Mouse (Mus musculus) embryonic facial prominence, embryonic 11.5 days (tissue): ENCODE data around the gene Olfr12. TPM values are rescaled to one million over a fixed set of nuclear protein-coding genes. Genes with fewer than 3 reads are reported as not detected.
A peak's percentile ranks its signal among the peaks of the same experiment; 100 is the strongest.

Experiments used
- ATAC-seq: fragments of 200-750 bp; cut with Nextera tagmentation; replicated peaks from 2 replicates; pipeline ENCODE4 v1.8.0; 2017; ENCODE audit warnings: low read depth; ENCODE audit not compliant: insufficient number of reproducible peaks, low FRiP score, low TSS enrichment
- DNase-seq: peaks from one replicate; pipeline ENCODE4 v3.0.0-alpha.2; 2015; ENCODE audit warnings: low spot score
- H3K27ac ChIP-seq: fragments of 300-500 bp; sonication (generic); replicated peaks from 2 replicates; pipeline ENCODE4 v1.5.1; 2014; ENCODE audit warnings: mild to moderate bottlenecking, low read depth, low read length, control low read depth
- H3K27me3 ChIP-seq: fragments of 300-500 bp; sonication (generic); 2 replicates; pipeline ENCODE4 v1.6.1; 2014; ENCODE audit warnings: mild to moderate bottlenecking, low read length, moderate library complexity, mixed read lengths; ENCODE audit not compliant: control insufficient read depth, insufficient read depth
- H3K36me3 ChIP-seq: fragments of 300-500 bp; sonication (generic); replicated peaks from 2 replicates; pipeline ENCODE4 v1.6.1; 2014; ENCODE audit warnings: low read depth, mild to moderate bottlenecking, low read length, moderate library complexity, mixed read lengths; ENCODE audit not compliant: control insufficient read depth, insufficient read depth
- H3K4me1 ChIP-seq: fragments of 300-500 bp; sonication (generic); 2 replicates; pipeline ENCODE4 v1.6.1; 2014; ENCODE audit warnings: low read length, mixed read lengths; ENCODE audit not compliant: control insufficient read depth, insufficient read depth
- H3K4me2 ChIP-seq: fragments of 300-500 bp; sonication (generic); 2 replicates; pipeline ENCODE4 v1.6.1; 2014; ENCODE audit warnings: low read depth, mild to moderate bottlenecking, control low read depth, low read length, moderate library complexity
- H3K4me3 ChIP-seq: fragments of 300-500 bp; sonication (generic); 2 replicates; pipeline ENCODE4 v1.5.1; 2014; ENCODE audit warnings: low read depth, low read length, control low read depth
- H3K9ac ChIP-seq: fragments of 300-500 bp; sonication (generic); replicated peaks from 2 replicates; pipeline ENCODE4 v1.6.1; 2014; ENCODE audit warnings: mild to moderate bottlenecking, control low read depth, low read length
- H3K9me3 ChIP-seq: fragments of 300-500 bp; sonication (generic); replicated peaks from 2 replicates; pipeline ENCODE4 v1.6.1; 2016; ENCODE audit warnings: mild to moderate bottlenecking, low read length, inconsistent platforms, mixed read lengths; ENCODE audit not compliant: control insufficient read depth
- WGBS: fragments of 180-500 bp; shearing (Covaris S2); extraction: QIAGEN DNeasy Blood & Tissue Kit; methylation state at CpG from one replicate; pipeline ENCODE4 v1.1.7; 2014; 5-methylcytosine and 5-hydroxymethylcytosine counted together
- polyA plus RNA-seq: library from polyadenylated mRNA; unstranded; fragments of >200 nt; fragmentation: Nextera tagmentation; extraction: Ambion mirVana; gene quantifications from 2 replicates; pipeline ENCODE4 v1.2.1, GENCODE M21; 2014

Olfr12 gene
- polyA plus RNA-seq, 1 experiment from 2014 or later: not detected

DNA sequence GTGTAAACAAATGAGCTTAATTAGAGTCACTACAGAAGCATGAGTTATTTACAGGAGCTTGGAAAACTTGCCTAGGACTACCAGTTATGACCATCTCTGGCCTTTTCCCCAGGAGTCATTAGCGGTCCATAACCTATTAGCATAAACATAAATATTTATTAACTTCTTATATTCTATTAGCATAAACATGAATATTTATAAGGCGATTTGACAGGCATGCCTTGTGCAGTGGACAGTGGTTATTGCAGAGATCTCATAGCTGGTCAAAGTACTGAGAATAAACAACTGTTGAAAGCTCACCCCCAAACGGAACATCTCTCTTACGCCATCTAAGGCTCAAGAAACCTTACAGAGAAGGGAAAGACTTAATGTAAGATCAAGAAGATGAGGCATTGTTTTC, 4.4 kb upstream of the Olfr12 start:
- H3K4me3 ChIP-seq: no peak overlapping the region
- H3K4me2 ChIP-seq: no peak overlapping the region
- 43% methylated on average over 4 of the region's 4 CpGs for WGBS
- DNase-seq (no peak), ATAC-seq (no peak)
- H3K36me3 ChIP-seq: no peaks in the 10 kb centered on the region
- no peaks in the 10 kb centered on the region for H3K9me3 ChIP-seq
- H3K4me1 ChIP-seq: no peaks in the 10 kb centered on the region
- H3K27ac ChIP-seq: no peak overlapping the region
- no peaks in the 10 kb centered on the region for H3K27me3 ChIP-seq
- H3K9ac ChIP-seq: no peak overlapping the region

- H3K27me3 ChIP-seq: no peaks in the 10 kb centered on the region
- DNase-seq (peak; percentile 30), ATAC-seq (no peak)
- no peak overlapping the region for H3K4me2 ChIP-seq
- H3K4me1 ChIP-seq: no peaks in the 10 kb centered on the region
- no peak overlapping the region for H3K9ac ChIP-seq
- no peaks in the 10 kb centered on the region for H3K36me3 ChIP-seq
- no peak overlapping the region for H3K27ac ChIP-seq
- WGBS: 9% methylated on average over 1 of the region's 1 CpGs
- H3K9me3 ChIP-seq: no peaks in the 10 kb centered on the region
- no peak overlapping the region for H3K4me3 ChIP-seq
Observed at GRCm38 (mm10) chr1:92614516-92614915, 3.1 kb upstream of the Olfr12 start.

- Histone ChIP-seq H3K27me3 (no peaks in the 10 kb centered on the region), H3K4me1 (no peaks in the 10 kb centered on the region), H3K36me3 (no peaks in the 10 kb centered on the region), H3K4me3 (no peak overlapping the region), H3K9ac (no peak overlapping the region), H3K9me3 (no peaks in the 10 kb centered on the region), H3K4me2 (no peak overlapping the region), H3K27ac (no peak overlapping the region)
- no peak for ATAC-seq
- DNase-seq: no peak
- WGBS: 72% methylated on average over 1 of the region's 1 CpGs
Observed at GRCm38 (mm10) chr1:92616046-92616445, 1.5 kb upstream of the Olfr12 start.

DNA sequence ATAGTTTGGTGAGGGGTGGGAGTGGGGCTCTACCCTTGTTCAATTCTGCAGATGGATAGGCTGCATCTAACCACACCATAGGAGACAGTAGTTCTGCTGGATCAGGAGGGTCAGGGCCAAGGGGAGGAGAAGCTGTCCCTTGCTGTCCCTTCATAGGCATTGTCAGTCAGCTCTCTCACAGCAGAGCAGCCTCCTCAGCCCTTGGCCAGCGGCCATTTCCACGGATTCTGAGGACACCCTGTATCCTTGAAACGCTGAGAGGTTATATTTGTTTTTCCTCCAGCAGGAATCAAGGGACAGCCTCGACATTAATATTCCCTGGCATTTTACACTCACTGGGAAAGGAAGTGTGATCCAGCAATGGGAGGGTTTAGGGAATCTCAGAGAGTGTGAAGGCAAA, 772 bp downstream of the Olfr12 start:
- Histone ChIP-seq H3K27me3 (no peaks in the 10 kb centered on the region), H3K36me3 (no peaks in the 10 kb centered on the region), H3K27ac (no peak overlapping the region), H3K9me3 (no peaks in the 10 kb centered on the region), H3K4me3 (no peak overlapping the region), H3K9ac (no peak overlapping the region), H3K4me1 (no peaks in the 10 kb centered on the region), H3K4me2 (no peak overlapping the region)
- ATAC-seq (no peak), DNase-seq (no peak)
- 81% methylated on average over 4 of the region's 4 CpGs for WGBS

DNA sequence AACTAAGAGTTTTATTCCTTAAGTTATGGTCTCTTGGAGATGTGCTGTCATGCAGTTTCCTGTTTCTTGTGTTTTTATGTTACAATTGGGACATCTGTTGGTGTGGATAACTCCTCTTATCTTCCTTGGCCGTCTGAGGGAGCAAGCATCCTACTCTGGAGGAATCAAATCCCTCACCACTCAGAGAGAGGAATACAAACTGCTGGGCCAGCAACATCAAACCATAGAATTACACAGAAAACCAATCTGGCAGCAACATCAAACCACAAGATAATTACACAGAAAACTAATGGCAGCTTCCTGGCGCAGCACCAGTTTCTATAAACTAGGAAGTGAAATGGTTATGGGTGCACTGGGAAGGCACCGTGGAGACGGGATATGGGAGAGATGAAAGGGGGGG, 10.6 kb downstream of the Olfr12 start:
- WGBS: 77% methylated on average over 4 of the region's 4 CpGs
- Histone ChIP-seq H3K27me3 (no peaks in the 10 kb centered on the region), H3K36me3 (no peaks in the 10 kb centered on the region), H3K9me3 (no peaks in the 10 kb centered on the region), H3K4me1 (no peaks in the 10 kb centered on the region), H3K4me2 (no peak overlapping the region), H3K4me3 (no peak overlapping the region), H3K9ac (no peak overlapping the region), H3K27ac (no peak overlapping the region)
- no peak for ATAC-seq
- no peak for DNase-seq

DNA sequence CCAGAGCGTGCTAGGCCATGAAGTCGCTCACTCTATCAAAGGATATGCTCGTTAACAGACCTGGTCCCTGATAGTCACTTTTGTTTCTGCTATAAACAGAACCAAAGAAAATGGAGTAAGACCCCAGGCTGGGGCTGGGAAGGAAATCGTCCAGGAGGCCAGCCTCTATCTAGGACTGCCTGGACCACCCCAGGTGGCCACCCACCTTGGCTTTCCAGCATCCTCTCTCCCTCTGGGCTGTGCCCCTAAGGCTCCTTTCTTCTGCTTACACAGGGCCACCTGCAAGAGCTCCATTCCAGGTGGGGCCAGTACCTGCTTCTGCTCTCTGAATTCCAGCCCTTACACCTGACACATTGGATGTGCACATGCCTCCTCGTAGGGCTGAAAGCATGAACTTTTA, 14.6 kb downstream of the Olfr12 start:
- H3K27me3 ChIP-seq: no peaks in the 10 kb centered on the region
- ATAC-seq (no peak), DNase-seq (no peak)
- H3K4me2 ChIP-seq: no peak overlapping the region
- no peaks in the 10 kb centered on the region for H3K9me3 ChIP-seq
- H3K27ac ChIP-seq: no peak overlapping the region
- H3K9ac ChIP-seq: no peak overlapping the region
- H3K4me1 ChIP-seq: no peaks in the 10 kb centered on the region
- H3K4me3 ChIP-seq: no peak overlapping the region
- no peaks in the 10 kb centered on the region; the same call in 1 of the 2 replicates for H3K36me3 ChIP-seq
- WGBS: 76% methylated on average over 5 of the region's 5 CpGs

- Histone ChIP-seq H3K4me3 (no peak overlapping the region), H3K4me1 (no peaks in the 10 kb centered on the region), H3K27ac (no peak overlapping the region), H3K27me3 (no peaks in the 10 kb centered on the region), H3K9ac (no peak overlapping the region), H3K36me3 (no peaks in the 10 kb centered on the region; the same call in 1 of the 2 replicates), H3K4me2 (no peak overlapping the region), H3K9me3 (no peaks in the 10 kb centered on the region)
- DNase-seq (no peak), ATAC-seq (no peak)
- WGBS: 72% methylated on average over 6 of the region's 6 CpGs
Observed at GRCm38 (mm10) chr1:92632948-92633347, 15.4 kb downstream of the Olfr12 start.

DNA sequence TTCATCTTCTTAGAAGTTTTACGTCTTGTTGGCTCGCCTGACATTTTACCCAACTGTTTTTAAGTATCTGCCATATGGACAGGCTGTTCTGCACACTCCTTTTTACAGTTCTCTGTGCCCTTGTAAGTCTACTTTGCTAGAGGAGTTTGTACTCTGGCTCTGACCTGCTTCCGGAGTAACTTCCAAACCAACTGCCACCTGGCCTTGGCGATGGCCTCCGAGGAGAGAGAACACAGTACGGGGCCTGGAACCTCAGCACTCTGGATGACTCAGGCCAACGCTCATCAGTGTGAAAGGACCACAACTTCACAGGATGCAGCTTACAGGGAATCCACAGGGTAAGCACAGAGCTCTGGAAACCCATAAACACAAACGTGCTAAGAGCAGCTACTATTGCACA, 16.1 kb downstream of the Olfr12 start:
- DNase-seq: no peak
- H3K4me2 ChIP-seq: no peak overlapping the region
- H3K27ac ChIP-seq: no peak overlapping the region
- no peaks in the 10 kb centered on the region for H3K27me3 ChIP-seq
- no peaks in the 10 kb centered on the region for H3K4me1 ChIP-seq
- WGBS: 87% methylated on average over 8 of the region's 8 CpGs
- H3K9me3 ChIP-seq: no peaks in the 10 kb centered on the region
- H3K9ac ChIP-seq: no peak overlapping the region
- ATAC-seq: no peak
- no peak overlapping the region for H3K4me3 ChIP-seq
- H3K36me3 ChIP-seq: no peaks in the 10 kb centered on the region; the same call in 1 of the 2 replicates
